In the genomic region with DNA sequence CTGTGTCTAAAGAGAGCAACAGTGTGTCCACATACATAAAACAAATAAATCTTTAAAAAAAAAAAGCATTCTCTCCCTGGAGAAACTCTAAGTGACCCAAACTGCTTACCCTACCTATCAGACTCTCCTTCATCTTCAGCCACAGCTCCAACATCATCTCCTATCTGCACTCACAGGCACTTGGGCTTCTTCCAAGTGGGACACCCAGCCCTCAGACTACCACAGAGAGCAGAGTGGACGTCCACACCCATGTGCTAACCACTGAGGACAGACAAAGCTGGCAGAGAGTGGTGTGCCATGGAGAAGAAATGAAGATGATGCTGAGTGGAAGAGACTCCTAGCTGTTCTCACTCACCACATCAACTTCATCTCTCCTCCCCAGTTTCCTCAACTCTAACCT, we compare ENCODE assay signal across 21 mouse cellular contexts. TPM values are rescaled to one million over a fixed set of nuclear protein-coding genes. Genes with fewer than 3 reads are reported as not detected.
A peak's percentile ranks its signal among the peaks of the same experiment; 100 is the strongest.
DNase-seq lines count a peak whose midpoint lies in the region; ATAC-seq lines count a peak whose summit lies in the region.
"Had no signal": no experiment of that assay in that cellular context is flagged by ENCODE, and none has a peak within 500 bp of the region (broad histone marks: within the 10 kb centered on the region; RNA-seq: fewer than 3 reads in every experiment).

No protein-coding gene starts in this region.

- no peaks in the 10 kb centered on the region for H3K27me3 ChIP-seq in midbrain, embryonic 11.5 days (ENCODE audit: control insufficient read depth, insufficient read depth, low read length)
- H3K27me3 ChIP-seq: heart, embryonic 12.5 days; hindbrain, embryonic 15.5 days had no signal

- no peak overlapping the region for H3K4me3 ChIP-seq in midbrain, embryonic 11.5 days (ENCODE audit: low read depth, low read length)
- H3K4me3 ChIP-seq: embryonic facial prominence, embryonic 10.5 days; erythroblast, embryonic 14.5 days; heart, embryonic 12.5 days; hindbrain, embryonic 10.5 days; hindbrain, embryonic 15.5 days had no signal

- H3K27ac ChIP-seq in midbrain, embryonic 11.5 days (ENCODE audit: low read depth, low read length): no peak overlapping the region
- H3K27ac ChIP-seq: embryonic facial prominence, embryonic 10.5 days; hindbrain, embryonic 10.5 days; hindbrain, embryonic 15.5 days had no signal

- peaks cover 5% of the 10 kb centered on the region; the same call in 1 of the 2 replicates for H3K4me1 ChIP-seq in midbrain, embryonic 11.5 days (ENCODE audit: control insufficient read depth, insufficient read depth, low read length)
- H3K4me1 ChIP-seq: embryonic facial prominence, embryonic 10.5 days; hindbrain, embryonic 15.5 days had no signal

- no peaks in the 10 kb centered on the region for H3K9me3 ChIP-seq in midbrain, embryonic 11.5 days (ENCODE audit: control insufficient read depth, low read length)
- H3K9me3 ChIP-seq: embryonic facial prominence, embryonic 10.5 days; heart, embryonic 12.5 days; hindbrain, embryonic 10.5 days; hindbrain, embryonic 15.5 days had no signal

- no peak overlapping the region for H3K4me2 ChIP-seq in midbrain, embryonic 11.5 days
- H3K4me2 ChIP-seq: heart, embryonic 12.5 days; hindbrain, embryonic 15.5 days had no signal

- peak; percentile 90 for ATAC-seq in erythroid progenitor cell, adult 5-6 weeks (replicated peaks; ENCODE audit: low FRiP score, poor library complexity, severe bottlenecking)
- no peak for ATAC-seq in midbrain, embryonic 11.5 days (ENCODE audit: low FRiP score)
- ATAC-seq: forebrain, embryonic 16.5 days had no signal

- no peaks in the 10 kb centered on the region for H3K36me3 ChIP-seq in midbrain, embryonic 11.5 days (ENCODE audit: control insufficient read depth, insufficient read depth, low read length)
- H3K36me3 ChIP-seq: embryonic facial prominence, embryonic 10.5 days; heart, embryonic 12.5 days; hindbrain, embryonic 10.5 days; hindbrain, embryonic 15.5 days had no signal

- peak; percentile 5 to 18 for DNase-seq in spleen, postnatal 36 days (ENCODE audit: low spot score in 2 of 2)
- no peak for DNase-seq in spleen, adult 12 weeks (ENCODE audit: low spot score)
- DNase-seq in large intestine, adult 2 months (ENCODE audit: low read depth, low spot score): peak; percentile 35
- no peak for DNase-seq in midbrain, embryonic 11.5 days (ENCODE audit: low spot score, missing footprints)
- no peak for DNase-seq in thymus, postnatal 4 days
- DNase-seq in ovary, adult 18-20 months (ENCODE audit: low spot score): no peak
- DNase-seq: adrenal gland, adult 8-10 months; adrenal gland, postnatal 36 days; cerebellum, adult 8-10 months; cerebellum, postnatal 25 days; gastrocnemius, postnatal 10 days had no signal

- H3K9ac ChIP-seq in midbrain, embryonic 11.5 days (ENCODE audit: low read length): no peak overlapping the region
- H3K9ac ChIP-seq: heart, embryonic 12.5 days; hindbrain, embryonic 15.5 days had no signal

- WGBS in large intestine, adult 2 months: 30% methylated on average over 1 of the region's 1 CpGs
- WGBS in midbrain, embryonic 11.5 days: 75% methylated on average over 1 of the region's 1 CpGs

RNA-seq across cellular contexts. Expression of a gene that starts 25.5 kb away (rescaled TPM):
- not detected in 2 replicates for total RNA-seq in erythroid progenitor cell, adult 5-6 weeks (2015; ENCODE audit: low replicate concordance)
- not detected in 2 replicates for total RNA-seq in erythroid progenitor cell, adult 5-6 weeks (2017; ENCODE audit: low replicate concordance)
- polyA plus RNA-seq in large intestine, adult 2 months (2012; rRNA removed): 0.23 and 0.77 TPM in 2 replicates
- polyA plus RNA-seq in midbrain, embryonic 11.5 days (2014; fragmentation: Nextera tagmentation; extraction: Ambion mirVana): 0.42 and 0.86 TPM in 2 replicates
- total RNA-seq: ES-E14; heart, adult 8-10 months; heart, postnatal 25 days had no signal
- polyA plus RNA-seq: erythroblast, embryonic 14.5 days had no signal

Comparison
In these comparisons a context has a peak if more than half of its experiments do, and no peak if none do; other contexts are left out.
1. DNase-seq: peak in spleen, postnatal 36 days (2 of 2) and large intestine, adult 2 months (single experiment); none in spleen, adult 12 weeks (single experiment), midbrain, embryonic 11.5 days (single experiment), thymus, postnatal 4 days (single experiment) and ovary, adult 18-20 months (single experiment).